Mouse (Mus musculus) E14TG2a.4 (cell line): Measurements from ENCODE around the gene Mrgpra2a.
"Not testable (repeated sequence)": the region's sequence is repeated elsewhere in the genome, so short reads cannot be mapped to it uniquely, and the experiment has no call there.

Experiments
- H3K27me3 ChIP-seq: 2 replicates; pipeline ENCODE4 v1.6.1; 2014; ENCODE audit warnings: low read length, control low read depth; ENCODE audit not compliant: insufficient read depth
- H3K36me3 ChIP-seq: 2 replicates; pipeline ENCODE4 v1.6.1; 2014; ENCODE audit warnings: low read length, control low read depth; ENCODE audit not compliant: insufficient read depth
- H3K4me1 ChIP-seq: replicated peaks from 2 replicates; pipeline ENCODE4 v1.6.1; 2014; ENCODE audit warnings: low read depth, low read length, control low read depth
- H3K4me3 ChIP-seq: replicated peaks from 2 replicates; pipeline ENCODE4 v1.5.1; 2014; ENCODE audit warnings: mild to moderate bottlenecking, low read length
- H3K9me3 ChIP-seq: 2 replicates; pipeline ENCODE4 v1.6.1; 2014; ENCODE audit warnings: low read length, control low read depth
- CTCF ChIP-seq: conservative IDR thresholded peaks from 2 replicates; pipeline ENCODE4 v1.5.1; 2014; ENCODE audit warnings: low read length
- NANOG ChIP-seq: IDR thresholded peaks from 2 replicates; pipeline ENCODE4 v1.6.1; 2014; ENCODE audit warnings: borderline replicate concordance, low read length, mixed read lengths
- POU5F1 ChIP-seq: IDR thresholded peaks from 2 replicates; pipeline ENCODE4 v1.6.1; 2014; ENCODE audit warnings: low read length, borderline replicate concordance

Gene Mrgpra2a

DNA sequence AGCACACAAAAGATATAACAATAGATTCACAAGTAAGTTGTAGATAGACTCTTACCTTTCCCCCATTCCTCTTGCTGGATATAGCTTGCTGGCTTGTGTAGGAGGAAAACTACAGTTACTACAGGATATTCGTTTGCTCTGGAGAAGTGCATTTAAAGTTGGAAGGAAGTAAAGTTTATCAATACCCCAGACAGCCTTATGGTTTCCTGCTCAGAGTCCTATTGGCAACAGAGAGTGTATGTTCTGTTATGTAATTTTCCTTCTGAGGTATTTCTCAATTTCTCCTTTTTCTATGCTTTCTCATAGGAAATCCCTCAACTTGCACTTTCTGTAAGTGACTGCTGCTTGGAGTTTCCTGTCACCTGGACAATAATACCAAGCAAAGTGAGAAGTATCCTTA is at the start of gene Mrgpra2a:
Gene Mrgpra2a, minus strand, starts transcription at position 125 of the 400 bp plus-strand sequence.
- not testable (repeated sequence) for H3K27me3 ChIP-seq, H3K4me3 ChIP-seq, H3K36me3 ChIP-seq, H3K9me3 ChIP-seq, H3K4me1 ChIP-seq

DNA sequence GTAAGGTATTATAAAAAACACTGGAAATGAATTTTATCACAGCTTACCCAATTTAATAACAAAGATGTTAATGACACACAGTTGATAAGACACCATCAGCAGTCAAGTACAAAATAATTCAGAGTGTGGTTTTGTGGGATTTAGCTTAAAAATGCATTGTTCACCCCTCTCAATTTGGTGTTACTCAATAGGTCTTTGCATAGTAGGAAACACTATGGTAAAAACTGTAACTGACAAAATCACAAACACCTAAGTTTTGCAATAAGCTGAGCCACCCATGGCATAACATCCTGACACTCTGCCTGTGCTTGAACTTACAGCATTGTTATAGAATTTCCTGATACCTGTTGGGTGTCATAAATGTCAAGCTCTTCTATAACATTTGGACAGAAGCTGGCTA is 39.3 kb upstream of the Mrgpra2a start:
- H3K4me1 ChIP-seq, H3K9me3 ChIP-seq, H3K36me3 ChIP-seq, H3K27me3 ChIP-seq, H3K4me3 ChIP-seq: not testable (repeated sequence)

DNA sequence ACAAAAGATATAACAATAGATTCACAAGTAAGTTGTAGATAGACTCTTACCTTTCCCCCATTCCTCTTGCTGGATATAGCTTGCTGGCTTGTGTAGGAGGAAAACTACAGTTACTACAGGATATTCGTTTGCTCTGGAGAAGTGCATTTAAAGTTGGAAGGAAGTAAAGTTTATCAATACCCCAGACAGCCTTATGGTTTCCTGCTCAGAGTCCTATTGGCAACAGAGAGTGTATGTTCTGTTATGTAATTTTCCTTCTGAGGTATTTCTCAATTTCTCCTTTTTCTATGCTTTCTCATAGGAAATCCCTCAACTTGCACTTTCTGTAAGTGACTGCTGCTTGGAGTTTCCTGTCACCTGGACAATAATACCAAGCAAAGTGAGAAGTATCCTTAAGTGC is 37.5 kb upstream of the Mrgpra2a start:
- H3K4me3 ChIP-seq, H3K9me3 ChIP-seq, H3K4me1 ChIP-seq, H3K27me3 ChIP-seq, H3K36me3 ChIP-seq: not testable (repeated sequence)

GRCm38 (mm10) chr7:47483181-47483580 is 31.2 kb upstream of the Mrgpra2a start:
- not testable (repeated sequence) for H3K4me1 ChIP-seq, H3K36me3 ChIP-seq, H3K9me3 ChIP-seq, H3K4me3 ChIP-seq, H3K27me3 ChIP-seq

GRCm38 (mm10) chr7:47473904-47474303 is 22.0 kb upstream of the Mrgpra2a start:
- H3K36me3 ChIP-seq, H3K4me3 ChIP-seq, H3K4me1 ChIP-seq, H3K9me3 ChIP-seq, H3K27me3 ChIP-seq: not testable (repeated sequence)

- H3K36me3 ChIP-seq, H3K4me1 ChIP-seq, H3K4me3 ChIP-seq, H3K27me3 ChIP-seq, H3K9me3 ChIP-seq: not testable (repeated sequence)
Observed at GRCm38 (mm10) chr7:47465278-47465981, 13.5 kb upstream of the Mrgpra2a start.

GRCm38 (mm10) chr7:47445729-47446128 is 6.2 kb downstream of the Mrgpra2a start:
- not testable (repeated sequence) for H3K4me3 ChIP-seq, H3K9me3 ChIP-seq, H3K36me3 ChIP-seq, H3K27me3 ChIP-seq, H3K4me1 ChIP-seq

GRCm38 (mm10) chr7:47436463-47436862 is 15.5 kb downstream of the Mrgpra2a start:
- H3K9me3 ChIP-seq, result not testable (repeated sequence)

DNA sequence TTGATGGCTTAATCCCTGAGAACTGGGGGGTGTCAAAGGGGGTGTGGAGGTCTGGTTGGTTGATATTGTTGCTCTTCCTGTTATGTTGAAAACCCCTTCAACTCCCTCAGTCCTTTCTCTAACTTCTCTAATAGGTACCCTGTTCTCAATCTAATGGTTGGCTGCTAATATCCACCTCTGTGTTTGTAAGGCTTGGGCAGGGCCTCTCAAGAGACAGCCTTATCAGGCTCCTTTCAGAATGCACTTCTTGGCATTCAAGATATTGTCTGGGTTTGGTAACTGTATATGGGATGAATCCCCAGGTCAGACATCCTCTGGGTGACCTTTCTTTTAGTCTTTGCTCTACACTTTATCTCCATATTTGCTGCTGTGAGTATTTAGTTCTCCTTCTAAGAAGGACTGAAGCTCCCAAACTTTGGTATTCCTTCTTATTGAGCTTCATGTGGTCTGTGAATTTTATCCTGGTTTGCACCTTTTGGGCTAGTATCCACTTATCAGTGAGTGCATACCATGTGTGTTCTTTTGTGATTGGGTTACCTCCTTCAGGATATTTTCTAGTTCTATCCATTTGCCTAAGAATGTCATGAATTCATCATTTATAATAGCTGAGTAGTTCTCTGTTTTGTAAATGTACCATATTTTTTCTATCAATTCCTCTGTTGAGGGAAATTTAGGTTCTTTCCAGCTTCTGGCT is 24.0 kb downstream of the Mrgpra2a start:
- H3K9me3 ChIP-seq, H3K36me3 ChIP-seq, H3K4me1 ChIP-seq, H3K27me3 ChIP-seq, H3K4me3 ChIP-seq: not testable (repeated sequence)

More at GRCm38 (mm10) chr7:47436463-47436862, 15.5 kb downstream of the Mrgpra2a start:
- not testable (repeated sequence) for H3K4me3 ChIP-seq, H3K4me1 ChIP-seq, H3K27me3 ChIP-seq, H3K36me3 ChIP-seq

GRCm38 (mm10) chr7:47410602-47411001 is 41.3 kb downstream of the Mrgpra2a start:
- H3K4me1 ChIP-seq, result no peaks in the 10 kb centered on the region
- no peaks in the 10 kb centered on the region for H3K9me3 ChIP-seq
- H3K4me3 ChIP-seq, result no peak overlapping the region
- no peak for TF ChIP-seq POU5F1
- TF ChIP-seq NANOG, result no peak
- no peak for TF ChIP-seq CTCF
- H3K27me3 ChIP-seq, result no peaks in the 10 kb centered on the region
- H3K36me3 ChIP-seq, result no peaks in the 10 kb centered on the region
